Mouse (Mus musculus): Measurements from ENCODE around the gene Oas1d.
"Not testable (repeated sequence)": the region's sequence is repeated elsewhere in the genome, so short reads cannot be mapped to it uniquely, and the experiment has no call there.

The Oas1d gene

DNA sequence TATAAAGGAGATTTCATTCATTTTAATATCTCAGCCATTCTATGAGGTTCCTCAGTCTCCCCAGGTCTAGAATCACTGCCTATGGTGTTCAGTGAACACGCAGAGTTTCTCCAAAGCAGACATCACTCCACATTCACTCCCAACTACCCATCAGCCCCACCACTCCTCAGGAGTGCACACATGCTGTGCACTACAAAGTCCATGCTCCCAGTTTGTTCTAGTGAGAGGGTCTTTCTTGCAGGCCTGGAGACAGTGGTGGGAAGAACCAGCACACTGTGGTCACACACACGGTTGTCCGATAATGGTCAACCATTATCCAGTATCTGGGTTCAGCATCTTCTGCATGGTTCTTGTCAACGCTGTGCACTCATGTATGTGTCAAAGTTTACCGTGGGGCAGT, 12.3 kb upstream of the Oas1d start:
- DNase-seq (ENCODE audit: low read depth): no peak

DNA sequence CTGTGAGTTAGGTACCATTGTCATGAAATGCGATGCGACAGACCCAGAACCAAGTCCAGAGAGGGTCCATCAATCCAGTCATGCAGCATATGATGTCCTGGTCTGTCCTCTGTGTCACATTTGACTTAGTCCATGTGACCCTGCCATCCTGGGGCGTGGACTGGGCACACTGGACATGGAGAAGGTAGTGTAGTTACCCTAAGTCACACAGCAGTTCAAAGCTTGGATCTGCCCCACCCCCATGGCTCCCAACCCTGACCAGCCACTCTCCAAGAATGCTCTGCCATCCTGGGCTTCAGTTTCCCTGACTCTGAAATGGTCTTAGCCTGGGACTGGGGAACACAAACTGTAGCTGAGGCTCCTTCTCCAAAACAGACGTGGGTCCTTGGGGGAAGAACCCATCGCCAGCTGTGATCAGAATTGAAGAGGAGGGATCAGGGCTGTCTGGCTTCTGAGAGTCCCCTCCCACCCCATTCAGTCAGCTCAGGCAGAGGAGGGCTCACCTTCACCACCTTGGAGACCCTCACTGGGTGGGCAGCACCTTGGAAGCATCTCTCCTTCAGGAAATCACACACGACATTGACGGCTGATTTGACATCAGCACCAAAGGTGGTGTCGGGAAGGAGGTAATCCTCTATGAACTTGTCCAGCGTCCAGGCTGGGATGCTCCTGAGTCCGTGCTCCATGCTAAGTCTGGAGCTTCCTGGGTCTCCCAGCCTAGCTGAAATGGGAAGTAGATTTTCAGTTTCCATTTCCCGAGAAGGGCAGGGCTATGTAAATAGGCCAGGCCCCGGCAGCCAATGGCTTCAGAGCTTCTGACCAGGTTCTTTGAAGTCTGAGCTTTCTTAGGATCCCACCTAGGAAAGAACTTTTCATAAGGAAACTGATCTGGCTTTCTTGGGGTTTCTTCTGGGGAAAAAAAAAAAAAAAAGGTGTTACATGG, 7.3 kb upstream of the Oas1d start, which contains the start of gene Oas1a:
Gene Oas1a (minus strand): TSS at position 731 of the 943 bp plus-strand sequence.
- not testable (repeated sequence) for DNase-seq (ENCODE audit: low read depth)

DNA sequence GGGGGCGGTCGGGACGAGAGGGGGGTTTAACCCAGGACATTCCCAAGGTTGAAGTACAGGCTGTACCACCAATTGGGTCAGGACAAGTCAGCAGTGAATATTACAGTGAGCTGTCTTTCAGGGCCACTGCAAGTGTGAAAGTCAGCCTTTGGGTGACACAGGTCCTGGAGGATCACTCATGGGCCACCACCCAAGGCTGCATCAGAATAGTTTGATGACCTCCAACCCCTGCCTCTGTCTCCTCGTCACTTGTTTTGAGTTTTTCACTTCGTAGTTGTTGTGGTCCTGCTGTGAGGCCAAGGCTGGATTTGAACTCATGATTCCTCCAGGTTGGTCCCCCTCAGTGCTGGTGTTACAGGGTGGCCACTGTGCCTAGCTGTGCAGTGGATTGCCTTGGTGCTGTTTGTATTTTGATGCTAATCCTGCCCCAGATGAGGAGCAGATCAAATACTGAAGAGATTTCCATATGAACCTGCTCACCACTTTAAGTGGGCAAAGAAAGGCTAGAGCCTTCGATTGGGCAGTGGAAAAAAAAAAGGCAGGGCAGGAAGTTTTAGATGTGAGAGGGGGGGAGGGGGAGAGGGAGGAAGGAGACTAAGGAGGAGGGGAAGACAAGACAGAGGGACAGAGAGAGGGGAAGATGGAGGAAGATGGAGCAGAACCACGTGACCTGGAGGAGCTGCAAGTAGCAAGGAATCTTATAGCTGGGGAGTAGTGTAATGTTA, 6.0 kb upstream of the Oas1d start:
- no peak for DNase-seq (ENCODE audit: low read depth)

DNA sequence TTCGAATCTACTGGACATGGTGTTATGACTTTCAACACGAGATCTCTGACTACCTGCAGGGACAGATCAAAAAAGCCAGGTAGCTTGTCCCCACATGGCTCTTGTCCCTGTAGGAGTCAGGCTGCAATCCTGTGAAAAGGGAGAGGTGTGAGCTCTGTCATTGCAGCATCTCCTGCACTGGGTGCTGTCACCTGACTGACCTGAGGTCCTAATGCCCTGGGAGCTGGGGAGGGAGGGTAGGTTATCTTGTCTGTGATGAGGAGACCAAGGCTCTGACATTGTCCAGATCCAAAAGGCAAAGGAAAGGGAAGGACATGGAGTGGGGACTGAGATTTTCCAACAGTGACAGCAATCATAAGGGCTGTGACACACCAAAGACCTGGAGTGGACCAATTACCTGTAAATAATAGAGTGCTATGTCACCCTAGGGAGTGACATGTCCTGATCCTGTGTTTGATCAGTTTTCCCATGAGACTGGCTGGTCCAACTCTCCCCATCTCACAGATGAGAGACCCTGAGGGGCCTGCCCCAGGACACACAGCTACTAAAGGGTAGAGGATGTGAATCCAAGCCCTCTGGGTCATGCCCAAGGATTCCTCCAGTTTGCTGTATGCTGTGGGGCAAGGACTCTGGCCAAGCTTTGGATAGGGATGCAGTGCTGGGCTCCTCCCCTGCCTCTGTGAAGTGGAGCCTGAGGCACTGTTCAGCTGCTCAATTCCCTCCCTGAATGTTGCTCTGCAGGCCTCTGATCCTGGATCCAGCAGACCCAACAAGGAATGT, 5.0 kb downstream of the Oas1d start:
- DNase-seq (ENCODE audit: low read depth): not testable (repeated sequence)

GRCm38 (mm10) chr5:120920296-120920695, 6.0 kb downstream of the Oas1d start:
- DNase-seq (ENCODE audit: low read depth): no peak

DNA sequence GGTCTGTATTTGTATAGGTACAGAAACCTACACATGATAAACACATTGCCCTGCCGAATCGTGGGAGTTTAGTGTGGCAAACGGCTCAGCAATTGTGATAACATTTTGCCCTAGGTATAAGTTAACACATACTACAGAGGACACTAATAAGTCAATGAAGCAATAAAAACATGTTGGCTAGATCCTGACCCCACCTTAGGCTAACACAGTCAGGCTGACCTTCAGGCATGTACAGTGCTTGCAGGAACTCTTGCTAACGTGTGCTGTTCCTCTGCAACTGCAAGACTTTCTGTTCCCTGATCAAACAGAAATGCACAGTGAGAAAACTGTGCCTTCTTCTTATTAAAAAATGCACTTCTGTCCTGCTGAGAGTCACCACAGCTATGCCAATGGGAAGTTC, 9.6 kb downstream of the Oas1d start:
- DNase-seq (ENCODE audit: low read depth): no peak

GRCm38 (mm10) chr5:120924520-120924919, 10.2 kb downstream of the Oas1d start:
- not testable (repeated sequence) for DNase-seq (ENCODE audit: low read depth)

DNA sequence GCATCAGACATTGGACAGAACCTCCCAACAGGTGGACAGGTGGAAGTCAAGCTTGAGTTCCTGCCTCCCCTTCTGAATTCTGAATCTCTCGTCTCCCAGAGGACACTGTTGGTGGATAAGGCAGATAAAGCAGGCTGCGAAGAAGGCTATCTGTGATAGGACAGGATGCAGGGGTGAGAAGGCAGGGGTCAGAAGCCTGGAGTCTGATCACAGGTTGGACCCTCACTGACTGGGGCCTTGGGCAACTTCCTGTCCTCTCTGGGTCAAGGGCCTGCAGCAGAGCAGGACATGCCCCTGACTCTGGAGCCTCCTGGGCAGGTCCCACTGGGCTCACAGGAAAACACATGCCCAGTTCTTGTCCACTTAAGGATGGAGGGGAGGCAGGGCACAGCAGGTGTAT, 12.0 kb downstream of the Oas1d start:
- DNase-seq (ENCODE audit: low read depth): not testable (repeated sequence)

- DNase-seq (ENCODE audit: low read depth): no peak
These were observed 12.7 kb downstream of the Oas1d start for GRCm38 (mm10) chr5:120927036-120927435.

GRCm38 (mm10) chr5:120933966-120934365, 19.6 kb downstream of the Oas1d start:
- DNase-seq (ENCODE audit: low read depth): no peak

DNA sequence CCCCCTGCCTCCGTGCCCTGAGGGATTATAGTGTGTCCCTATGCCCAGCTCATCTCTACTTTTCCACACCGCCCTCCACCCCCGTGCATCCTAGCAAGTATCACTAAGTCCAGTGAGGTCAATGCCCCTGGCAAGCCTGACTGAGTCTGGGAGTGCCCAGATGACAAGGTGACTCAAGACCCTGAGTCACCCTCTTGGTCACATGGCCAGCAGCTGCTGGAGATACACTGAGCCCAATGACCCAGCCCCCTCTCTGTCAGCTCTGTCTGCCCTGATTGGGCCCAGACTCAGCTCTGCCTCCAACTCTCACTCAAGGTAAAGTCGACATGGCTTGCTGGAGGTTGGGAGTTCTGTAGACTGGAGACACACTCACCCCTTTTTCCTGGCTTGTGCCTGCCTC, 23.5 kb downstream of the Oas1d start:
- peak; percentile 4 for DNase-seq (ENCODE audit: low read depth)

DNA sequence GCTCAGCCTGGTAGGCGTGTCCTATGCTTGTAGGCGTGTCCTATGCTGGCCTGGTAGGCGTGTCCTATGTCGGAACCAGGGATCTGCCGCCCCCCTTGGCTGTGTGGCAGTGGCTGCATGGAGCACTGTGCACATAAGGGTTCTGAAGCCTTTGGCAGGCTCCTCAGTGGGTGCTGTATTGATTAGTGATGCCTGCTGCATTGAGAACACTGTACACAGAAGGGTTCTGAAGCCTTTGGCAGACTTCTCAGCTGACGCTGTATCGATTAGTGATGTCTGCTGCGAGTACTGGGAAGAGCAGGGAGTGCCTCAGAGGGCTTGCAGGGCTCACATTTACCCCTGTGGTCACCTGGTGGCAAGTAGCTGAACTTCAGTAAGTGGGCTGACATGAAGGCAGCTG, 24.2 kb downstream of the Oas1d start:
- DNase-seq (ENCODE audit: low read depth): no peak

- DNase-seq (ENCODE audit: low read depth): no peak
These were observed 27.7 kb downstream of the Oas1d start for GRCm38 (mm10) chr5:120942076-120942475.

DNA sequence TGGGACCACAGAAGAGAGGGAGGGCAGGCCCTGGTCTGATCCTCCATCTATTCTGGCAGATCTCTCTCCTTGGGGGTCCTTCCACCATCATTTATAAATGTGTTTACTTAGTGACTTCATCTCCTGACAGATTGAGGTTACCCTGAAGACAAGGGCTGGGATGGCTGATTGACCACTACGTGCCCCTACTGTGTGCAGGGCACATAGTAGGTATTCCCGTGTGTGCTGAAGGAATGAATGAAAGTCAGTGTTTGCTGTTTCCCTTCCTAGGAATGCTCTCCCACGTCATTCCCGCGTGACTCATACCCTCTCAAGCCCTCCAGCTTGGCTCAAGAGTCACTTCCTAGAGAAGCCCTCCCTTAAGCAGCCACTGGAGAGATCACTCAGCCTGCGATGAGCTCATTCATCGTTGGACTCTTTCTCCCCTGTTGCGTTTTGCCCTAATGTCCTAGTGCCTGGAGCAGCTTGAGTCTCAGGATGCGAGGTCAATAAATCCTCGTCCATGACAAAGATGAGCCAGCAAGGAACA, 38.0 kb downstream of the Oas1d start:
- DNase-seq (ENCODE audit: low read depth): peak; percentile 9

DNA sequence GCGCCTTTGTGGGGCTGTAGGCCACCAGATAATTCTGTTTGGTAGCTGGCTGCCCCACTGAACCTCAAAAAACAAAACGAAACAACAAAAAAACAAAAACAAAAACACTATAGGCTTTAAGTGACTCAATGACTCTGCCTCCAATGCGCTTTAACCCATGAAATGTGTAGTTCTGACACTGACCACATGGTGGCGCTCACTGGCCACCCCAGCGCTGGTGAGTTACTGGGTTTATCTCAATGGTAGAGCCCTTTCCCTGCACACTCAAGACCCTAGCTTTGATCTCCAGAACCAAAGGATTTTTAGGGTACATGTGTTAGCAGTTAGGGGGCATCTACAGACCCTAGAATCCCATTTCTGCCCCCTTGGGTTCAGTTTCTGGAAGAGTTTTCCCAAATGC, 39.6 kb downstream of the Oas1d start:
- no peak for DNase-seq (ENCODE audit: low read depth)

DNA sequence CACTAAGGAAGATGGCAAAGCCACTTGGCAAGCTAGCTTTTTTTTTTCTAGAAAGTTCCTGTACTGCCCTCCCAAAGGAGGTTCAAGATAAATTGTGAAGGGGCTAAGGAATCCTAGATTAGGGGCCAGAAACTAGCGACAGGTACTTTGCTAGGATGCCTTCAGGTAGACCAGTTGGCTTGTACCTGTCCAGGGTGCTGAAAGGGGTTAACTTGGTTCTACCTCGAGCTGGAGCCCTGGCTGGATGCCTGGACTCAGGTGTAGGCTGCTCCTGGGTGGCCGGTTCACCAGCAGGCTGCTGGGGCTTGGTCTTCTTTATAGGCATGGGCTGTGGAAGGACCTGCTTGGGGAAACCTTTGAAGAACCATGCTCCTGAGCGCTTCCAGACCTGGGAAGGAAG, 46.7 kb downstream of the Oas1d start:
- DNase-seq (ENCODE audit: low read depth): no peak

DNA sequence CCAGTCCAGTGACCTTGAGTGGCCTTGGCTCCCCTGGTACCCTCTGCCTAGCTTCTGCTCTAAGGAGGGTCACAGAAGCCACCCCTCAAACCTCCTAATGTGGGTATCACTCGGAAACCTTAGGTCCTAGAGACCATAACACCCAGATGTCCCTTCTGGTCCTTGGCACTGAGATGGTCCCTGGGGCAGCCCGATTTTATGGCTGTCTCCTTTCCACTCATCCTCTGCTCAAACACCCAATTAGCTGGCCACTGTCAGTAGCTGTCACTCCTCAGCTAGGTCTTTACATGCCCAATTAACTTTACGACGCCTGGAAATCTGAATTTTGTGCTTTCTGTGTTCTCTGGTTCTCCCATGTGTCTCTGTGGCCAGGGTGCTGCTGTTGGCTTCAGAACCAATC, 51.8 kb downstream of the Oas1d start:
- DNase-seq (ENCODE audit: low read depth): no peak

- no peak for DNase-seq (ENCODE audit: low read depth)
These were observed 52.6 kb downstream of the Oas1d start for GRCm38 (mm10) chr5:120966894-120967293.

GRCm38 (mm10) chr5:120967355-120968133, 53.2 kb downstream of the Oas1d start:
- no peak for DNase-seq (ENCODE audit: low read depth)

GRCm38 (mm10) chr5:120968134-120968532, 53.8 kb downstream of the Oas1d start:
- DNase-seq (ENCODE audit: low read depth): no peak

DNA sequence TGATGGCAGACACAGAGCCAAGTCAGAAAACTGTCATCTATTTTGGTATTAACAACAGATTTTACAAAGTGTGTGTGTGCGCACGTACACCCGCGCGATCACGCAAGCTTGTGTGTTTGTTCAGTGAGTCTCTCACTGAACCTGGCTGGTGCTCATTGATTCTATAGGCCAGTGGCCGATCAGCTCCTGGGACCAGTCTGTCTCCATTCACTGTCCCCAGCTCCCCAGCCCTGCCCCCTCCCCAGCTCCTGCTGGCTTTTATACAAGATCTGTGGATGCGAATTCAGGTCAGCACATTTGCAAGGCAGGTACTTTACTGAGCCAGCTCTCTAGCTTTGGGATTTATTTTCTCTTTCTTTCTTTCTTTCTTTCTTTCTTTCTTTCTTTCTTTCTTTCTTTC, 54.5 kb downstream of the Oas1d start:
- DNase-seq (ENCODE audit: low read depth): no peak

Measured in fibroblast of lung, adult 2 months (primary cell).